Mouse (Mus musculus) ES-Bruce4 (cell line): Measurements from ENCODE around the gene Med26.

ENCODE experiments used
- CTCF ChIP-seq: IDR thresholded peaks from one replicate; pipeline ENCODE4 v1.8.1; 2011; ENCODE audit warnings: low read depth, low read length
- EP300 ChIP-seq: IDR thresholded peaks from 2 replicates; pipeline ENCODE4 v1.6.1; 2011; ENCODE audit warnings: low read depth, low read length; ENCODE audit not compliant: insufficient read depth
- POLR2A ChIP-seq: IDR thresholded peaks from one replicate; pipeline ENCODE4 v1.8.1; 2011; ENCODE audit warnings: low read length; ENCODE audit not compliant: insufficient read depth

GRCm38 (mm10) chr8:72455317-72455716, 92.8 kb downstream of the Med26 start:
- no peak for TF ChIP-seq POLR2A
- no peak for TF ChIP-seq CTCF
- TF ChIP-seq EP300, result no peak
